Mouse (Mus musculus) erythroblast, embryonic 14.5 days (primary cell): ENCODE results near the gene Ncapd3.

ENCODE experiments used
- GATA1 ChIP-seq: IDR thresholded peaks from 2 replicates; pipeline ENCODE4 v1.6.1; 2012; ENCODE audit warnings: low read length, inconsistent platforms, mixed read lengths
- TAL1 ChIP-seq: IDR thresholded peaks from 3 replicates; pipeline ENCODE4 v1.6.1; 2012; ENCODE audit warnings: low read length, inconsistent platforms, mixed read lengths

DNA sequence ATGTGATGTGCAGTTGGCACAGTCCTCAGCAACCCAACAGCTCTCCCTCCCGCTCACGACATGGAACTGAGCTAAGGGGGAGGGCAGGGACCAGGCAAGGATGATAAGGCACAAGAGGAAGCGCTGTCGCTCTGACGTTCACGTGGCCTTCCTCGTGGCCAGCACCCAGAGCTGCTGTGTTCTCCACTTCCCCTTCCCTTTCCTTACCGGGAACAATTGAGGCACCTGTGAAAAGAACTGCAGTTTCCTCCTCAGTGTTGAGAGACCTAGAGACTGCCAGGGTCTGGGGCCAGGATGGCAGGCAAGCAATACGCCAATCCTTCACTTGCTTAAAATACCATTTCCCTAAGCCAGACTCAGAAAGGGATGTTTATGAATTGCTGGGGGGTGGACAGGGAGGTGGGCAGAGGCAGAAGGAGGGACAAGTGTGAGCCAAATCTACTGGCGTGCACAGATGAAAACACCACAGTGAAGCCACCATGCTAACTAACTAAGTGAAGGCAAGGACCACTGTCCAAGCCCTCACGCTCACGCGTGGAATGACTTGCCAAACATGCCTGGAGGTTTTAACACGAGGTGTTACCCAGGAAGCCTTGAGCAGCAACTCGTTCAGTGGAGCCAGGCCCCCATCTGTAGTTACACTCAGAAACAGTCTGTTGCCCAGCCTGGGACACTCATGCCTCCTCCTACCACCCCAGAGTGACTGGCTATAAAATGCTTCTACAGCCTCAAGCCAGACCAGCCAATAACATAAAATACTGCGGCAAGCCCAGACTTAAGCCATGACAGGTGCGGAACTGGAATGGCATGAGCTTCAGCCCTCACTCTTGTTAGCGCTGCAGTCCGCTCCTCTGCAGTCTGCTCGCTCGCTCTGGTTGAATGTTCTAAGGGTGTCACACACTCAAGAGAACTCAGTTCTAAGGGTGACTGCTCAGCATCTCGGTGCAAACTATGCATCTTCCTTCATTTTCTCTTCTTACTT is 79.8 kb downstream of the Ncapd3 start:
- no peak for TF ChIP-seq TAL1
- TF ChIP-seq GATA1, result no peak
